Mouse (Mus musculus): ENCODE measurements around the gene Pou2f1. TPM values are rescaled to one million over a fixed set of nuclear protein-coding genes. Genes with fewer than 3 reads are reported as not detected.

Pou2f1 gene
- polyA plus RNA-seq, 1 experiment from 2014 or later: 35.0 TPM

DNA sequence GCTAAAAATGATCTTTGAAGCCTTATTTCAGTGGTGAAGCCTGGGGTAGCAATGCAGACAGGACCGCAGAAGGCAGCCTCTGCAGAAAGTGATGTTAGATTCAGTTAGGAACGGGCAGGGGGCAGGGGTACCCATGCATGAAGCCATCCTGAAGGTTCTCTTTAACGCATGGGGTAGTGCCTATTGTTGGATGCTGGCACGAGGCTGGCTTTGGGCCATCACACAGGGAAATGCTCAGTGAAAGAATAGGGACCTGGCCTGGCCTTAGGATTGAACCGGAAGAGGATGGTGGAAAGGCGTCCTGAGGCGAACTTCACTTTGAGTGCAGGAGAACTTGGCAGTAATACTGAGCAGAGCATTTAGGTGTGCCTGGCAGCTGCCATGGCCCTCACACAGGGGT is 140.4 kb downstream of the Pou2f1 start:
- H3K27me3 ChIP-seq (ENCODE audit: control insufficient read depth, insufficient read depth, low read length): no peaks in the 10 kb centered on the region
- H3K36me3 ChIP-seq (ENCODE audit: control insufficient read depth, insufficient read depth, low read length): no peaks in the 10 kb centered on the region; the same call in 1 of the 2 replicates
- no peaks in the 10 kb centered on the region for H3K4me1 ChIP-seq (replicated peaks; ENCODE audit: control insufficient read depth, insufficient read depth, low read length)
- H3K9ac ChIP-seq (ENCODE audit: low read length): no peak overlapping the region
- 0 out of 2 replicates have a peak, but pooled peaks have one; percentile 40 for ATAC-seq (replicated peaks; ENCODE audit: low FRiP score)
- DNase-seq (ENCODE audit: low spot score): peak; percentile 43
- no peak overlapping the region for H3K4me3 ChIP-seq (ENCODE audit: low read depth, low read length)
- H3K4me2 ChIP-seq (ENCODE audit: low read depth, low read length, severe bottlenecking): no peak overlapping the region
- 68% methylated on average over 7 of the region's 7 CpGs for WGBS
- no peaks in the 10 kb centered on the region for H3K9me3 ChIP-seq (ENCODE audit: control insufficient read depth, low read length)
- no peak overlapping the region for H3K27ac ChIP-seq (ENCODE audit: low read depth, low read length)

DNA sequence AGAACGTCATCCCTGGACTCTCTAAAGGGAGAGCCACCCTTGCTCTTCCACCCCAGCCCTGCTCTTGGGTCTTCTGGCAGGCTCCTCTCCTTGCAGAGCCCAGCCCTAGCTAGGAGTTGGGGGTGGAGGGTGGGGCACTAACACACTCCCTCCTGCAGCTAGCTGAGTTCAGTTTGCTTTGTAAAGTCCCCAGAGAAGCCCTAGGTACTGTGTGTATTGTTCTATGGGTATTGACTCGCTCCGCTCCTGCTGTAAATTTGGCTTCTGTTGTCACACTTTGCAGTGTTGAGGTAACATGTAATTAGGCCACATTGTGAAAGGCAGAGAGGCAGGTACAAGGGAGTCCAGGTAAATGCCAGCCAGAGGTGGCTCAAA is 141.3 kb downstream of the Pou2f1 start:
- no peak overlapping the region for H3K4me3 ChIP-seq (ENCODE audit: low read depth, low read length)
- peak; percentile 41 for DNase-seq (ENCODE audit: low spot score)
- no peaks in the 10 kb centered on the region for H3K9me3 ChIP-seq (ENCODE audit: control insufficient read depth, low read length)
- no peak overlapping the region for H3K4me2 ChIP-seq (ENCODE audit: low read depth, low read length, severe bottlenecking)
- no peaks in the 10 kb centered on the region; the same call in 1 of the 2 replicates for H3K36me3 ChIP-seq (ENCODE audit: control insufficient read depth, insufficient read depth, low read length)
- WGBS: 86% methylated on average over 3 of the region's 3 CpGs
- ATAC-seq (replicated peaks; ENCODE audit: low FRiP score): no peak
- no peaks in the 10 kb centered on the region for H3K27me3 ChIP-seq (ENCODE audit: control insufficient read depth, insufficient read depth, low read length)
- no peak overlapping the region for H3K9ac ChIP-seq (ENCODE audit: low read length)
- no peaks in the 10 kb centered on the region for H3K4me1 ChIP-seq (replicated peaks; ENCODE audit: control insufficient read depth, insufficient read depth, low read length)
- H3K27ac ChIP-seq (ENCODE audit: low read depth, low read length): no peak overlapping the region

DNA sequence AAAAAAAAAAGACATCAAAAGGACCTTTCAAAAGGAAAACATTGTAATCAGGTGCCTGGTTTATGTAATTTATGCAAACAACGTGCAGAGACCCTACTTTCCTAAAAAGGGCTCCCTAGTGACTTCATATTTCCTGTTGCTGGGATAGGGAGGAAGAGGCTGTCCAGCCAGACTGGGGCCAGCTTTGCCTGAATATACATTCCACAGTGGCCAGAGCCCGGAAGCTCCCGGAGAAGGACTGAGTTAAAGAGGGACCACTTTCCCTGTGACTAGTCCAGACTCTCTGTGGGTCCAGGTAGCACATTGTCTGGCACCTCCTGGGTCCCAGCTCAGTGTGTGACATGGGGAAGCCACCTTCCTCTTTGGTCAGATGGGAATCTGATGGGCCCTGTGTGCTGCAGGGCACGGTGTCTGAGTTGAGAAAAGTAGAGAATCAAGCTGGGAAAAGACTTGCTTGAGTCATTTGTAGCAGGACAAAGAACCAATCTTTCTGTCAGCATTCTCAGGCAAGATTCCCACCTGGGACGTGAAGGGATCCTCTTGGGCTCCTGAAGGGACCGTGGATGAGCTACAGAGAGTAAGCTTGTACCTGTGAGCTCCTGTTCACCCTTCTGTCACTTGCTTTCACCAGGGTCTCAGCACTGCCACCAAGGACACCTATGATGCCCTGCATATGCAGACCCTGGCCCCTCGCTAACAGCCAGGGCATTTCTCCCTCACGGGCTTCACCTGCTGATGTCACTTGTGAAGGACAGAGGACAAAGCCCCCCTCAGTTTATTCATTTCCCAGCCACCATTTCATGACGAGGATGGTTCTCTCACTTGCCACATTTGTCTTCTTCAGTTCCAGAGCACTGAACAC is 141.9 kb downstream of the Pou2f1 start:
- 81% methylated on average over 9 of the region's 9 CpGs for WGBS
- DNase-seq (ENCODE audit: low spot score) (peak; percentile 43), ATAC-seq (replicated peaks; ENCODE audit: low FRiP score) (no peak)
- no peak overlapping the region for H3K4me2 ChIP-seq (ENCODE audit: low read depth, low read length, severe bottlenecking)
- H3K4me3 ChIP-seq (ENCODE audit: low read depth, low read length): no peak overlapping the region
- H3K27me3 ChIP-seq (ENCODE audit: control insufficient read depth, insufficient read depth, low read length): no peaks in the 10 kb centered on the region
- H3K27ac ChIP-seq (ENCODE audit: low read depth, low read length): no peak overlapping the region
- no peaks in the 10 kb centered on the region for H3K4me1 ChIP-seq (replicated peaks; ENCODE audit: control insufficient read depth, insufficient read depth, low read length)
- H3K9ac ChIP-seq (ENCODE audit: low read length): no peak overlapping the region
- H3K9me3 ChIP-seq (ENCODE audit: control insufficient read depth, low read length): no peaks in the 10 kb centered on the region
- H3K36me3 ChIP-seq (ENCODE audit: control insufficient read depth, insufficient read depth, low read length): no peaks in the 10 kb centered on the region; the same call in 1 of the 2 replicates

DNA sequence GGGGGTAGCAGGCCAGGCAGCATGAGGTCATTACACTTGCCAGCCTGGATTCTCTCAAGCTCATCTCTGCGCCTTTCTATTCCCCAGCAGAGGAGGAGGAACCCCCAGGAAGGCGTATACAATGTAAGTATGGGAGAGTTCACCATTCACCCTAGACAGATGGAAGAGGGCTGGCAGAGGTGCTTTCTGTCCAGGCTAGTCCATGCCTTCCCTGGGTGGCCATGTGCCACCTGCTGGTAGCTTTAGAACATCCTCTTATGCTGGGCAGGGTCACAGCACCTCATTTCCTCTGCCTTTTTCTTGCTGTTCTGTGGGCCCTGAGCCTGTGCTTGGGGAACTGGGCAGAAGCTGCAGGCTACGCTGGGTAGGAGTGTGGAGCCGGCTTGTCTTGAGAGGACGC is 144.1 kb downstream of the Pou2f1 start:
- Histone ChIP-seq H3K9ac (ENCODE audit: low read length) (no peak overlapping the region), H3K36me3 (ENCODE audit: control insufficient read depth, insufficient read depth, low read length) (no peaks in the 10 kb centered on the region), H3K4me1 (replicated peaks; ENCODE audit: control insufficient read depth, insufficient read depth, low read length) (no peaks in the 10 kb centered on the region), H3K27me3 (ENCODE audit: control insufficient read depth, insufficient read depth, low read length) (0 out of 2 replicates have a peak, but pooled peaks cover 2% of the 10 kb centered on the region), H3K9me3 (ENCODE audit: control insufficient read depth, low read length) (no peaks in the 10 kb centered on the region), H3K27ac (ENCODE audit: low read depth, low read length) (no peak overlapping the region), H3K4me3 (ENCODE audit: low read depth, low read length) (no peak overlapping the region), H3K4me2 (ENCODE audit: low read depth, low read length, severe bottlenecking) (no peak overlapping the region)
- DNase-seq (ENCODE audit: low spot score) (peak; percentile 50), ATAC-seq (replicated peaks; ENCODE audit: low FRiP score) (no peak)
- 88% methylated on average over 5 of the region's 5 CpGs for WGBS

DNA sequence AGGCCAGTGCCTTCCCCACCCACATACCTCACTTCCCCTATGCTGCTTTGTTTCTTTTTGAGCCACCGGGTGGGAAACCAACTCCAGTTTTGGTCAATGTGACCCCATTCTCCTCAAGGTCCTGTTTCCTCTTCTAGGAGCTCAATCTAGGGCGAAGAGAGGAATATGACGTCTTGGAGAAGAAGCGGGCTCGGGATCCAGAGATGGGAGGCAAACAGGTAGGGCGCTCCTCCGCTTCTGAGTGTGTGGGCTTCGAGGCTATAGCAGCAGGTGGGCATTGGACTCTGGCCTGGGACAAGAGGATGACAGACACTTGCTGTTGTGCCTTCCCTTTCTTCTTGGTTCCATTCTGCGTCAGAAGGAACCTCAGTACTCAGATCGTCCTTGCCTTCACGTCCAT is 145.2 kb downstream of the Pou2f1 start:
- WGBS: 91% methylated on average over 11 of the region's 11 CpGs
- no peak for ATAC-seq (replicated peaks; ENCODE audit: low FRiP score)
- Histone ChIP-seq H3K36me3 (ENCODE audit: control insufficient read depth, insufficient read depth, low read length) (no peaks in the 10 kb centered on the region), H3K9ac (ENCODE audit: low read length) (no peak overlapping the region), H3K4me1 (replicated peaks; ENCODE audit: control insufficient read depth, insufficient read depth, low read length) (no peaks in the 10 kb centered on the region; the same call in 1 of the 2 replicates), H3K27ac (ENCODE audit: low read depth, low read length) (no peak overlapping the region), H3K9me3 (ENCODE audit: control insufficient read depth, low read length) (no peaks in the 10 kb centered on the region), H3K27me3 (ENCODE audit: control insufficient read depth, insufficient read depth, low read length) (peaks cover 6% of the 10 kb centered on the region; the same call in 1 of the 2 replicates), H3K4me3 (ENCODE audit: low read depth, low read length) (no peak overlapping the region), H3K4me2 (ENCODE audit: low read depth, low read length, severe bottlenecking) (no peak overlapping the region)
- DNase-seq (ENCODE audit: low spot score): peak; percentile 32

DNA sequence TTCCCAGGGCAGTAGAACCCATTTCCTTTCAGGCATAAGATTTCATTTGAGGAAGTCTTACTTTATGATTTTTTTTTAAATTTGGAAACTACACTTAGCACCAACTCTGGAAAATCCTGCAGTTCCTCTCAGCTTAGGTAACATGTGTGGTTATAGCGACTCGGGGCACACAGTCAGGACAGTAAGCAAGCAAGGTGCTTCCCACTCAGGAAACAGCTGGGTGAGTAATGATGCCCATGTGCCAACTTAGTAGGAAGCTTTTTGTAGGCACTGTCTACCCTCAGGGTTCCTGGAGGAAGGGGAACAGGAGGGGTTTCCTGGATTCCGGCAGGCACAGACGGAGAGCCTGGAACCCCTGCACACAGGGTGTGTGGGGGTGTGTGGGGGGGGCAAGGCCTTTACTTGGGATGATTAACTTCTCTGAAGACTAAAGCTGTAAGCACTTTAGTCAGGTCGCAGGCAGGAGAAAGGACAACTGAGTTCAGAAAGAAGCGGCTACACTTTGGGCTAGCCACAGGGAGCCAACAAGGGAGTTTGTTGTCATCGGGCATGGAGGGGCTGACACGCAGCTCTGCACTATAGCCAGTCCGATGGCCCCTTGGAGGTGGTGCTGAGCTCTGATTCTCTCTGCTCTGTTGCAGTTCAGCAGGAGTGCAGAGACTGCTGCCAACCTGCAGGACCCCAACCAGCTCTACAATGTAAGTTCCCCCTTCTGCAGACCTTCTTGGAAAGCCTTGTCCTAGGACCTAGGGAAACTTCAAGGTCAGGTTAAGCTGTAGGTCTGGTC is 146.5 kb downstream of the Pou2f1 start:
- H3K4me2 ChIP-seq (ENCODE audit: low read depth, low read length, severe bottlenecking): no peak overlapping the region
- no peaks in the 10 kb centered on the region; the same call in 1 of the 2 replicates for H3K4me1 ChIP-seq (replicated peaks; ENCODE audit: control insufficient read depth, insufficient read depth, low read length)
- ATAC-seq (replicated peaks; ENCODE audit: low FRiP score) (no peak), DNase-seq (ENCODE audit: low spot score) (peak; percentile 51)
- no peak overlapping the region for H3K9ac ChIP-seq (ENCODE audit: low read length)
- WGBS: 57% methylated on average over 9 of the region's 9 CpGs
- peaks cover 6% of the 10 kb centered on the region; the same call in 1 of the 2 replicates for H3K27me3 ChIP-seq (ENCODE audit: control insufficient read depth, insufficient read depth, low read length)
- H3K27ac ChIP-seq (ENCODE audit: low read depth, low read length): no peak overlapping the region
- no peaks in the 10 kb centered on the region for H3K36me3 ChIP-seq (ENCODE audit: control insufficient read depth, insufficient read depth, low read length)
- no peaks in the 10 kb centered on the region for H3K9me3 ChIP-seq (ENCODE audit: control insufficient read depth, low read length)
- H3K4me3 ChIP-seq (ENCODE audit: low read depth, low read length): no peak overlapping the region

DNA sequence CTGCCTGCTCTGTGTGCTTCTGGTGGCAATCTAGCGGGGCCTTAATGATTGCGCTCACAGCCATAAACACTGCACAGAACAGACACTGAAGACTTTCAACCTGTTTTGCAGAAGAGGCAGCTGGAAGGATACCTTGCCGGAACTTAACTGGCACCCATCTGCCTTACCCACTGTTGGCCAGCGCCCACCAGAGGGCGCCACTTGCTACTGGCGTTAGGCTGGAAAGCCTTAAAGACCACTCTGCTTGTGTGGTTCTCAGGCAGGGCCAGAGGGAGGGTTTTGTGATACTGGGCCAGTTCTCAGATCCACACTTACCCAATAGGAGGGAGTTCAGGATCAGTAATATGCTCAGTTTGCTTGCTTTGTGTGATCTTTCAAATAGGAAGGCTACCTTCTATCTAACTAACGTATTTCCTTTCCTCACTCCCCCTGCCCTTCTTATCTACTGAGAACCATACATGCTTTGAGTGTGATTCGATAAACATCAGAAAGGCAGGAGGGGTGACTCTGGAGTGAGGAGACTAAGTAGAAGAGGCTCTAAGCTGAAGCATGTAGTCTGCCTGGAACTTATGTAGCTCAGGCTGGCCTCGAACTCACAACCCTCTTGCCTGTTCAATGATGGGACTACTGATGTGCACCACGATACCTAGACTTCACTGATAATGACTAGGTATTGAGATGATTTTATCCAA is 148.6 kb downstream of the Pou2f1 start:
- H3K4me2 ChIP-seq (ENCODE audit: low read depth, low read length, severe bottlenecking): no peak overlapping the region
- no peak overlapping the region for H3K9ac ChIP-seq (ENCODE audit: low read length)
- no peaks in the 10 kb centered on the region for H3K9me3 ChIP-seq (ENCODE audit: control insufficient read depth, low read length)
- peaks cover 8% of the 10 kb centered on the region; the same call in 1 of the 2 replicates for H3K27me3 ChIP-seq (ENCODE audit: control insufficient read depth, insufficient read depth, low read length)
- 59% methylated on average over 10 of the region's 10 CpGs for WGBS
- DNase-seq (ENCODE audit: low spot score): peak; percentile 88
- H3K4me1 ChIP-seq (replicated peaks; ENCODE audit: control insufficient read depth, insufficient read depth, low read length): no peaks in the 10 kb centered on the region; the same call in 1 of the 2 replicates
- no peak overlapping the region for H3K4me3 ChIP-seq (ENCODE audit: low read depth, low read length)
- peak; percentile 62 for ATAC-seq (replicated peaks; ENCODE audit: low FRiP score)
- no peaks in the 10 kb centered on the region for H3K36me3 ChIP-seq (ENCODE audit: control insufficient read depth, insufficient read depth, low read length)
- H3K27ac ChIP-seq (ENCODE audit: low read depth, low read length): no peak overlapping the region

DNA sequence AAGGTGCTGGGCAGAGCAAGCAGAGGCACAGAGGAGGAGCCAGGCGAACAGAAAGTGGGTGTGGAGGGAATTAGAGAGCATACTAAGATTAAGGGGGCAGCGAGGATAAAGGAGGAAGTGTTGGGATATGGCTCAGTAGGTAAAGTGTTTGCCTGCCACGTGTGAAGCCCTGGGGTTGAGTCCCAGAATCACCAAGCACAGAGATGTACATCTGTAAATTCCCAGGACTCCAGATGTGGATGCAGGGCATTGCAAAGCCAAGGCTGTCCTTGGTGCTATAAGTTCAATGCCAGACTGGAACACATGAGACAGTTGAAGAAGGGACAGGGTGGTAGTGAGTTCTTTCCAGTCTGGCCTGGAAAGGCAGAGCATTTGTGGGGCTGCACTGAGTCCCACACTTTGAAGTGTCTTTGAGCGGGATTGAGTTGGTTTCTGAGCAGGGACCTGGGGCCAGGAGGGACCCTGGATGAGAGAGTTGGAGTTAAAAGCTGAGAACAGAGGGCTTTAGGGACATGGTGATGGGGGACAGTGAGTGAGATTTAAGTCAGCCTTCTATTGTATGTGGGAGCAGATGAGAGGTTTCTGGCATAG is 149.3 kb downstream of the Pou2f1 start:
- 58% methylated on average over 4 of the region's 4 CpGs for WGBS
- H3K27me3 ChIP-seq (ENCODE audit: control insufficient read depth, insufficient read depth, low read length): peaks cover 8% of the 10 kb centered on the region; the same call in 1 of the 2 replicates
- H3K9me3 ChIP-seq (ENCODE audit: control insufficient read depth, low read length): no peaks in the 10 kb centered on the region
- H3K9ac ChIP-seq (ENCODE audit: low read length): no peak overlapping the region
- H3K4me1 ChIP-seq (replicated peaks; ENCODE audit: control insufficient read depth, insufficient read depth, low read length): no peaks in the 10 kb centered on the region; the same call in 1 of the 2 replicates
- no peak overlapping the region for H3K4me2 ChIP-seq (ENCODE audit: low read depth, low read length, severe bottlenecking)
- H3K27ac ChIP-seq (ENCODE audit: low read depth, low read length): no peak overlapping the region
- H3K4me3 ChIP-seq (ENCODE audit: low read depth, low read length): no peak overlapping the region
- no peak for ATAC-seq (replicated peaks; ENCODE audit: low FRiP score)
- no peaks in the 10 kb centered on the region for H3K36me3 ChIP-seq (ENCODE audit: control insufficient read depth, insufficient read depth, low read length)
- peak; percentile 45 for DNase-seq (ENCODE audit: low spot score)

Measured in forebrain, embryonic 11.5 days (tissue).